In the genomic region with DNA sequence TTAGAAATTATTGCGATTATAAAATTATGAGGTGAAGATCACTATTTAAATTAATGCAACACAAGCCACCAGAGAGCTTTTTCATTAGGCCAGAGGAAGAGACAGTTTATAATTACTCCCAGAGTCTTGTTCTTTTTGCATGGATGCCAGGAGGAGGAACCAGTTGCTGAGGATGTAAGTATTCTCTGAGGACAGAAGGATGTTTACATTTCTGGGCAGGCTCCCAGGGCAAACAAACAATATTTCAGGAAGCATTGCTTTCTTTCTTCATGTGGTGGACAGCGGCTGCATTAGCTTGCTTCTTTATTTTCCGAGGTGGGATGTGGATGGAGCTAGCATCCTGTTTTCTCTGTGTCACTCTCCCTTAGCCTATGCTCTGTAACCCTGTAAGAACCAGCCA, we compare ENCODE assay signal across 27 mouse cellular contexts. TPM values are rescaled to one million over a fixed set of nuclear protein-coding genes. Genes with fewer than 3 reads are reported as not detected.
DNase-seq lines count a peak whose midpoint lies in the region; ATAC-seq and TF ChIP-seq lines count a peak whose summit lies in the region.
"Had no signal": no experiment of that assay in that cellular context is flagged by ENCODE, and none has a peak within 500 bp of the region (broad histone marks: within the 10 kb centered on the region; RNA-seq: fewer than 3 reads in every experiment).

No protein-coding gene starts in this region.

- H3K9me3 ChIP-seq in intestine, embryonic 14.5 days (ENCODE audit: control insufficient read depth, low read length) = no peaks in the 10 kb centered on the region
- no peaks in the 10 kb centered on the region for H3K9me3 ChIP-seq in intestine, embryonic 15.5 days
- H3K9me3 ChIP-seq in lung, embryonic 15.5 days = no peaks in the 10 kb centered on the region
- H3K9me3 ChIP-seq: embryonic facial prominence, embryonic 13.5 days; forebrain, embryonic 13.5 days; heart, embryonic 12.5 days; hindbrain, embryonic 10.5 days had no signal

- H3K9ac ChIP-seq in intestine, embryonic 14.5 days (ENCODE audit: low read length) = no peak overlapping the region
- no peak overlapping the region for H3K9ac ChIP-seq in intestine, embryonic 15.5 days
- H3K9ac ChIP-seq in lung, embryonic 15.5 days = no peak overlapping the region
- H3K9ac ChIP-seq: embryonic facial prominence, embryonic 13.5 days; forebrain, embryonic 13.5 days; forebrain, postnatal 0 days; heart, embryonic 12.5 days; hindbrain, embryonic 14.5 days had no signal

- H3K4me3 ChIP-seq in intestine, embryonic 14.5 days (ENCODE audit: low read depth, low read length) = no peak overlapping the region
- no peak overlapping the region for H3K4me3 ChIP-seq in intestine, embryonic 15.5 days (replicated peaks)
- H3K4me3 ChIP-seq in lung, embryonic 15.5 days = no peak overlapping the region
- H3K4me3 ChIP-seq: embryonic facial prominence, embryonic 13.5 days; forebrain, embryonic 13.5 days; heart, embryonic 12.5 days; hindbrain, embryonic 10.5 days had no signal

- 44% methylated on average over 3 of the region's 3 CpGs for WGBS in intestine, embryonic 14.5 days
- WGBS in intestine, embryonic 15.5 days = 48% methylated on average over 3 of the region's 3 CpGs
- WGBS in lung, embryonic 15.5 days = 41% methylated on average over 3 of the region's 3 CpGs

- H3K27me3 ChIP-seq in intestine, embryonic 14.5 days (replicated peaks; ENCODE audit: control insufficient read depth, insufficient read depth, low read length) = no peaks in the 10 kb centered on the region
- no peaks in the 10 kb centered on the region for H3K27me3 ChIP-seq in intestine, embryonic 15.5 days (replicated peaks)
- H3K27me3 ChIP-seq in lung, embryonic 15.5 days = no peaks in the 10 kb centered on the region
- H3K27me3 ChIP-seq: embryonic facial prominence, embryonic 13.5 days; forebrain, embryonic 13.5 days; heart, embryonic 12.5 days; Patski had no signal

- TF ChIP-seq CTCF in brain, embryonic 14.5 days (IDR thresholded peaks at IDR 0.05; ENCODE audit: borderline replicate concordance, extremely low read depth, insufficient read depth, insufficient read length) = no peak

- TF ChIP-seq POLR2A in brain, embryonic 14.5 days (IDR thresholded peaks at IDR 0.05; ENCODE audit: borderline replicate concordance, extremely low read depth, insufficient read depth, insufficient read length, poor library complexity, severe bottlenecking) = no peak

- no peak for ATAC-seq in intestine, embryonic 14.5 days (replicated peaks; ENCODE audit: low FRiP score, low TSS enrichment, low read depth)
- ATAC-seq in intestine, embryonic 15.5 days = no peak
- peak; percentile 46; the same call in 1 of the 2 replicates for ATAC-seq in lung, embryonic 15.5 days (ENCODE audit: borderline replicate concordance, extremely low read depth, low FRiP score, low TSS enrichment)
- no peak for ATAC-seq in granulocyte monocyte progenitor cell, adult 5-6 weeks (replicated peaks; ENCODE audit: poor library complexity, severe bottlenecking)
- ATAC-seq: activated CD4-positive, CD25-positive, alpha-beta regulatory T cell, adult 4 months; forebrain, embryonic 13.5 days; forebrain, postnatal 0 days; Patski had no signal

- no peaks in the 10 kb centered on the region for H3K36me3 ChIP-seq in intestine, embryonic 14.5 days (ENCODE audit: control insufficient read depth, insufficient read depth, low read length)
- no peaks in the 10 kb centered on the region for H3K36me3 ChIP-seq in intestine, embryonic 15.5 days
- no peaks in the 10 kb centered on the region for H3K36me3 ChIP-seq in lung, embryonic 15.5 days
- H3K36me3 ChIP-seq: embryonic facial prominence, embryonic 13.5 days; heart, embryonic 12.5 days; hindbrain, embryonic 10.5 days had no signal

- H3K4me2 ChIP-seq in intestine, embryonic 14.5 days (ENCODE audit: low read length) = no peak overlapping the region
- no peak overlapping the region for H3K4me2 ChIP-seq in intestine, embryonic 15.5 days (replicated peaks)
- H3K4me2 ChIP-seq in lung, embryonic 15.5 days = no peak overlapping the region
- H3K4me2 ChIP-seq: embryonic facial prominence, embryonic 13.5 days; forebrain, embryonic 13.5 days; heart, embryonic 12.5 days; hindbrain, embryonic 14.5 days had no signal

- H3K27ac ChIP-seq in intestine, embryonic 14.5 days (ENCODE audit: low read depth) = no peak overlapping the region
- no peak overlapping the region for H3K27ac ChIP-seq in intestine, embryonic 15.5 days
- peak overlapping the region; percentile 66 for H3K27ac ChIP-seq in lung, embryonic 15.5 days
- H3K27ac ChIP-seq: embryonic facial prominence, embryonic 13.5 days; forebrain, embryonic 13.5 days; hindbrain, embryonic 10.5 days; hindbrain, embryonic 14.5 days had no signal

- H3K4me1 ChIP-seq in intestine, embryonic 14.5 days (replicated peaks; ENCODE audit: control insufficient read depth, insufficient read depth, low read length) = no peaks in the 10 kb centered on the region
- 0 out of 2 replicates have a peak, but pooled peaks cover 2% of the 10 kb centered on the region for H3K4me1 ChIP-seq in intestine, embryonic 15.5 days (replicated peaks)
- peaks cover 4% of the 10 kb centered on the region; the same call in 1 of the 2 replicates for H3K4me1 ChIP-seq in lung, embryonic 15.5 days
- H3K4me1 ChIP-seq: embryonic facial prominence, embryonic 13.5 days; forebrain, embryonic 13.5 days; heart, embryonic 12.5 days; hindbrain, embryonic 10.5 days had no signal

- DNase-seq in intestine, embryonic 14.5 days (ENCODE audit: low spot score) = peak; percentile 37
- no peak for DNase-seq in lung, adult 18-20 months
- peak; percentile 25 for DNase-seq in brain, embryonic 14.5 days (ENCODE audit: low read depth)
- peak; percentile 63 for DNase-seq in lung, postnatal 36 days
- DNase-seq: adrenal gland, postnatal 25 days; cerebellum, adult 2 months; cerebellum, postnatal 14 days; forebrain, postnatal 0 days; gastrocnemius, postnatal 14 days had no signal

RNA-seq across cellular contexts. Expression of a gene that starts 11.0 kb away (rescaled TPM):
- 551 and 575 TPM in 2 replicates for polyA plus RNA-seq in intestine, embryonic 14.5 days (2014; fragmentation: Nextera tagmentation; extraction: Ambion mirVana)
- polyA plus RNA-seq in intestine, embryonic 15.5 days (2015; fragmentation: Nextera tagmentation; extraction: Ambion mirVana) = 632 and 657 TPM in 2 replicates
- 445 and 492 TPM in 2 replicates for polyA plus RNA-seq in lung, embryonic 15.5 days (2015; fragmentation: Nextera tagmentation; extraction: Ambion mirVana)
- 157 and 205 TPM in 2 replicates for polyA plus RNA-seq in brain, embryonic 14.5 days (2012; rRNA removed)
- 404 and 474 TPM in 2 replicates for total RNA-seq in granulocyte monocyte progenitor cell, adult 5-6 weeks (2014; fragmentation: Nextera tagmentation)
- 150 and 201 TPM in 2 replicates for total RNA-seq in granulocyte monocyte progenitor cell, adult 5-6 weeks (2017)

RNA-seq across cellular contexts. Expression of a gene that starts 41.7 kb away (rescaled TPM):
- not detected in 2 replicates for polyA plus RNA-seq in intestine, embryonic 14.5 days (2014; fragmentation: Nextera tagmentation; extraction: Ambion mirVana)
- not detected in 2 replicates for polyA plus RNA-seq in intestine, embryonic 15.5 days (2015; fragmentation: Nextera tagmentation; extraction: Ambion mirVana)
- not detected in 2 replicates for polyA plus RNA-seq in lung, embryonic 15.5 days (2015; fragmentation: Nextera tagmentation; extraction: Ambion mirVana)
- polyA plus RNA-seq in brain, embryonic 14.5 days (2012; rRNA removed) = not detected in 2 replicates
- total RNA-seq in granulocyte monocyte progenitor cell, adult 5-6 weeks (2014; fragmentation: Nextera tagmentation) = not detected in 2 replicates
- total RNA-seq in granulocyte monocyte progenitor cell, adult 5-6 weeks (2017) = not detected in 2 replicates
- total RNA-seq: adrenal gland, adult 18-20 months; adrenal gland, postnatal 25 days; forebrain, postnatal 0 days; gastrocnemius, adult 18-20 months; gastrocnemius, postnatal 14 days; heart, adult 8-10 months; heart, postnatal 25 days; MEL had no signal
- polyA plus RNA-seq: activated CD4-positive, CD25-positive, alpha-beta regulatory T cell, adult 4 months; C2C12; cerebellum, adult 2 months; cortical plate, adult 2 months; embryonic facial prominence, embryonic 13.5 days; forebrain, embryonic 13.5 days; forebrain, postnatal 0 days; heart, embryonic 12.5 days; heart, embryonic 16.5 days; hindbrain, embryonic 10.5 days; hindbrain, embryonic 14.5 days; Patski had no signal

RNA-seq across cellular contexts. Expression of a gene that starts 51.1 kb away (rescaled TPM):
- 5.7 and 6.1 TPM in 2 replicates for polyA plus RNA-seq in intestine, embryonic 14.5 days (2014; fragmentation: Nextera tagmentation; extraction: Ambion mirVana)
- polyA plus RNA-seq in intestine, embryonic 15.5 days (2015; fragmentation: Nextera tagmentation; extraction: Ambion mirVana) = 10.9 and 11.2 TPM in 2 replicates
- 2.7 and 3.0 TPM in 2 replicates for polyA plus RNA-seq in lung, embryonic 15.5 days (2015; fragmentation: Nextera tagmentation; extraction: Ambion mirVana)
- polyA plus RNA-seq in brain, embryonic 14.5 days (2012; rRNA removed) = 0.04 and 0.05 TPM in 2 replicates
- not detected in 2 replicates for total RNA-seq in granulocyte monocyte progenitor cell, adult 5-6 weeks (2014; fragmentation: Nextera tagmentation)
- total RNA-seq in granulocyte monocyte progenitor cell, adult 5-6 weeks (2017) = 0.09 TPM in 1 of 2 replicates, not detected in the other
- total RNA-seq: gastrocnemius, adult 18-20 months; gastrocnemius, postnatal 14 days; MEL had no signal
- polyA plus RNA-seq: forebrain, postnatal 0 days had no signal

Comparison
In these comparisons a context has a peak if more than half of its experiments do, and no peak if none do; other contexts are left out.
1. DNase-seq: peak in intestine, embryonic 14.5 days (single experiment), brain, embryonic 14.5 days (single experiment) and lung, postnatal 36 days (single experiment); none in lung, adult 18-20 months (0 of 2).